Comparison of ENCODE assay signal across 8 mouse cellular contexts in the genomic region with DNA sequence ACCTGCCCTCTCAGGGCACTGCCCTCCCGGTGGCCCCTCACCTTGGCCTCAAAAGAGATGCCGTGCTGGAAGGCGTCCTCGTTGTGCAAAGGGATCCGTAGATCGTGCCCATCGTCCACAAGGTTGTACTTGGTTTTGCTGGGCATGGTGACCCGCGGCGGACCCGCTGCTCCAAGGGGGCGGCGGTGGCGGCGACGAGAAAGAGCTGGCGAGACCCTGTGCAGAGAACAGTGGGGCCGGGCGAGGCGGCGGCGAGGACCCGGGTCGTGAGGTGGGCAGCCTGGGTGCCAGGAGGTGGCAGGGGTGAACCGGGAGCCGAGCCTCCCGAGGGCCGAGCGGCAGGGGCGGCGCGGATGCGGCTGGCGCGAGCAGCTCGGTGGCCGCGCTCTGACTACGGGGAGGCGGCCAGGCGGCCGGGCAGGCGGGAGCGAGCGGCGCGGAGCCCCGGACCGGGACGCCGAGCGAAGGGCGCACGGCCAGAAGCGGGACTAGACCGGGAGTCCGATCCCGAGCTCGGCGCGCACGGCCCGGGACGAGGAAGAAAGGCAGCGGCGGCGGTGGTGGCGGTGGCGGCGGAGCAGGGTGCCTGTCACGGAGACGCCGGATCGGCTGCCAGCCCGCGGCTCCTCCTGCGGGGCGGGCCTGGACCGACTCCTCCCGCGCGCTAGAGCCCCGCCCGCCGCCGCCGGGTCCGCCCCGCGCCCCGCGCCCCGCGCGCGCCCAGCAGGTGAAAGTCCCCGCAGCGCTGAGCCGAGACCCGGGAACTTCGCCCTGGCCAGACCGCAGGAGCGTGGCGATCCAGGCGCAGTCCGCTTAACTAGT. TPM values are rescaled to one million over a fixed set of nuclear protein-coding genes. Genes with fewer than 3 reads are reported as not detected.
A peak's percentile ranks its signal among the peaks of the same experiment; 100 is the strongest.
DNase-seq lines count a peak whose midpoint lies in the region; ATAC-seq lines count a peak whose summit lies in the region.

A gene (minus strand): TSS at position 643 of the 822 bp plus-strand sequence.

- intact Hi-C loops in heart, postnatal 14 days (cut with DNase I), result no loop called here

- H3K4me3 ChIP-seq in forebrain, embryonic 15.5 days, result peak within 1 kb of the TSS; percentile 82
- H3K4me3 ChIP-seq in liver, embryonic 15.5 days (replicated peaks), result peak within 1 kb of the TSS; percentile 71
- peak within 1 kb of the TSS; percentile 82 for H3K4me3 ChIP-seq in stomach, embryonic 14.5 days (ENCODE audit: low read depth, low read length)

- DNase-seq in CD4-positive helper T cell, adult 2 months (ENCODE audit: low read depth, low spot score), result peak; percentile 15
- DNase-seq in cerebellum, adult 18-20 months, result peak; percentile 85 to 90
- peak; percentile 88 to 91 for DNase-seq in heart, postnatal 14 days
- DNase-seq in layer of hippocampus, adult 11-12 months (ENCODE audit: low spot score), result peak; percentile 82
- DNase-seq in neural tube, embryonic 10.5 days (ENCODE audit: extremely low spot score, low spot score), result peak; percentile 80

- ATAC-seq in forebrain, embryonic 15.5 days (replicated peaks), result peak; percentile 96
- ATAC-seq in liver, embryonic 15.5 days (ENCODE audit: insufficient read depth), result peak; percentile 97
- ATAC-seq in stomach, embryonic 14.5 days (ENCODE audit: insufficient number of reproducible peaks, insufficient read depth, low FRiP score, low read depth), result peak; percentile 90

- H3K27ac ChIP-seq in forebrain, embryonic 15.5 days (replicated peaks), result peak within 1 kb of the TSS; percentile 68
- peak within 1 kb of the TSS; percentile 75 for H3K27ac ChIP-seq in liver, embryonic 15.5 days (replicated peaks)
- peak within 1 kb of the TSS; percentile 11; the same call in 1 of the 2 replicates for H3K27ac ChIP-seq in stomach, embryonic 14.5 days (ENCODE audit: low read length)

- H3K9ac ChIP-seq in forebrain, embryonic 15.5 days (replicated peaks), result peak within 1 kb of the TSS; percentile 82
- H3K9ac ChIP-seq in liver, embryonic 15.5 days, result peak within 1 kb of the TSS; percentile 75
- peak within 1 kb of the TSS; percentile 67 for H3K9ac ChIP-seq in stomach, embryonic 14.5 days (replicated peaks; ENCODE audit: low read depth, low read length)

- under 1% methylated on average over 65 of the region's 106 CpGs for WGBS in forebrain, embryonic 15.5 days
- WGBS in liver, embryonic 15.5 days (ENCODE audit: insufficient replicate concordance), result under 1% methylated on average over 96 of the region's 106 CpGs
- under 1% methylated on average over 57 of the region's 106 CpGs for WGBS in stomach, embryonic 14.5 days

- H3K4me2 ChIP-seq in forebrain, embryonic 15.5 days (replicated peaks), result peak within 1 kb of the TSS; percentile 87
- H3K4me2 ChIP-seq in liver, embryonic 15.5 days, result peak within 1 kb of the TSS; percentile 96
- H3K4me2 ChIP-seq in stomach, embryonic 14.5 days (replicated peaks; ENCODE audit: low read depth, low read length), result peak within 1 kb of the TSS; percentile 97

- no peaks in the 10 kb centered on the region for H3K9me3 ChIP-seq in forebrain, embryonic 15.5 days
- H3K9me3 ChIP-seq in liver, embryonic 15.5 days (replicated peaks), result no peaks in the 10 kb centered on the region
- H3K9me3 ChIP-seq in stomach, embryonic 14.5 days (ENCODE audit: control insufficient read depth, low read depth, low read length), result no peaks in the 10 kb centered on the region

- no peaks in the 10 kb centered on the region for H3K27me3 ChIP-seq in forebrain, embryonic 15.5 days
- H3K27me3 ChIP-seq in liver, embryonic 15.5 days, result peaks cover 60% of the 10 kb centered on the region
- no peaks in the 10 kb centered on the region for H3K27me3 ChIP-seq in stomach, embryonic 14.5 days (ENCODE audit: control insufficient read depth, insufficient read depth, low read length)

- peaks cover 30% of the 10 kb centered on the region for H3K4me1 ChIP-seq in forebrain, embryonic 15.5 days
- peaks cover 22% of the 10 kb centered on the region for H3K4me1 ChIP-seq in liver, embryonic 15.5 days (replicated peaks)
- peaks cover 6% of the 10 kb centered on the region; the same call in 1 of the 2 replicates for H3K4me1 ChIP-seq in stomach, embryonic 14.5 days (ENCODE audit: control insufficient read depth, insufficient read depth, low read length)

- H3K36me3 ChIP-seq in forebrain, embryonic 15.5 days, result 0 out of 2 replicates have a peak, but pooled peaks cover 6% of the 10 kb centered on the region
- H3K36me3 ChIP-seq in liver, embryonic 15.5 days (replicated peaks), result 0 out of 2 replicates have a peak, but pooled peaks cover 6% of the 10 kb centered on the region
- no peaks in the 10 kb centered on the region for H3K36me3 ChIP-seq in stomach, embryonic 14.5 days (ENCODE audit: control insufficient read depth, insufficient read depth, low read length)

RNA-seq across cellular contexts. Expression of the gene that starts here (rescaled TPM):
- polyA plus RNA-seq in forebrain, embryonic 15.5 days (2015; fragmentation: Nextera tagmentation; extraction: Ambion mirVana), result 25.4 and 27.0 TPM in 2 replicates
- 10 to 100 TPM; 21.8 to 24.0 TPM for total RNA-seq in heart, postnatal 14 days (2021)
- polyA plus RNA-seq in liver, embryonic 15.5 days (2015; fragmentation: Nextera tagmentation; extraction: Ambion mirVana), result 5.2 and 6.4 TPM in 2 replicates
- polyA plus RNA-seq in stomach, embryonic 14.5 days (2014; fragmentation: Nextera tagmentation; extraction: Ambion mirVana), result 17.2 TPM in 2 replicates

Comparison
In these comparisons a context has a peak if more than half of its experiments do, and no peak if none do; other contexts are left out.
1. Peak in every context shown above with its lines: DNase-seq, ATAC-seq, H3K4me3 ChIP-seq and H3K27ac ChIP-seq.
2. DNase-seq: peak in every context shown above with its lines; median percentile 90 in heart, postnatal 14 days; 88 in cerebellum, adult 18-20 months; 82 in layer of hippocampus, adult 11-12 months; 80 in neural tube, embryonic 10.5 days; 15 in CD4-positive helper T cell, adult 2 months.
3. H3K27ac ChIP-seq: peak in every context shown above with its lines; median percentile 75 in liver, embryonic 15.5 days; 68 in forebrain, embryonic 15.5 days; 11 in stomach, embryonic 14.5 days.